Mouse (Mus musculus) small intestine, adult 2 months (tissue): Measurements from ENCODE around the gene Ntsr2.

Source experiments
- CTCF ChIP-seq: fragments of 200-500 bp; IDR thresholded peaks from 2 replicates; pipeline ENCODE4 v1.5.1; 2012; ENCODE audit warnings: low read depth, mild to moderate bottlenecking, control low read depth, inconsistent platforms, low read length, moderate library complexity, mixed read lengths; ENCODE audit not compliant: insufficient replicate concordance, insufficient read length; ENCODE audit errors: extremely low read depth
- POLR2A ChIP-seq: fragments of 200-500 bp; IDR thresholded peaks from 2 replicates; pipeline ENCODE4 v1.6.1; 2012; ENCODE audit warnings: low read depth, mild to moderate bottlenecking, control low read depth, inconsistent platforms, low read length, moderate library complexity

- TF ChIP-seq POLR2A (no peak), CTCF (peak; percentile 35; the same call in 1 of the 2 replicates)
These were observed 14.0 kb upstream of the Ntsr2 start for GRCm38 (mm10) chr12:16639078-16639771.
